Mouse (Mus musculus) gastrocnemius, postnatal 14 days (tissue): Measurements from ENCODE around the gene Resf1. TPM values are rescaled to one million over a fixed set of nuclear protein-coding genes. Genes with fewer than 3 reads are reported as not detected.
"Not testable (repeated sequence)": the region's sequence is repeated elsewhere in the genome, so short reads cannot be mapped to it uniquely, and the experiment has no call there.

Experiments used
- DNase-seq: peaks from one replicate; pipeline ENCODE4 v3.0.0; 2021; ENCODE audit warnings: mixed read lengths
- intact Hi-C: fragments of 180-260 bp; cut with DNase I; formaldehyde crosslinking; loops from one replicate; pipeline ENCODE4 v1.15.1; 2025; ENCODE audit warnings: low total_unique reads
- long read RNA-seq, 2 experiments: library from polyadenylated mRNA; stranded (forward); transcript quantifications; one replicate each; pipeline ENCODE4 v2.0.0; 2021
- total RNA-seq, 2 experiments: library from RNA; stranded (reverse); gene quantifications; 2 replicates each; pipeline ENCODE4 v1.2.3; 2021

Gene Resf1
- total RNA-seq: 10 to 100 TPM; 14.8 to 22.0 TPM
- long read RNA-seq, experiment 1, partial matches to known transcripts: 1 of 1 reads
- long read RNA-seq, experiment 1, other reads (novel, unspliced or antisense): 0 of 1 reads
- long read RNA-seq, experiment 2, partial matches to known transcripts: 0 of 2 reads
- long read RNA-seq, experiment 2, other reads (novel, unspliced or antisense): 2 of 2 reads

GRCm38 (mm10) chr6:149308956-149309932, at the start of gene Resf1:
Gene Resf1 (plus strand): TSS chr6:149309414.
- DNase-seq: peak; percentile 93
- intact Hi-C loops: no loop called here

GRCm38 (mm10) chr6:149260801-149261239, 48.4 kb upstream of the Resf1 start:
- intact Hi-C loops: no loop called here
- no peak for DNase-seq

- intact Hi-C loops: no loop called here
- no peak for DNase-seq
Measured at GRCm38 (mm10) chr6:149267951-149268350, 41.3 kb upstream of the Resf1 start.

GRCm38 (mm10) chr6:149278248-149278731, 30.9 kb upstream of the Resf1 start:
- no peak for DNase-seq
- intact Hi-C loops: no loop called here

- DNase-seq: no peak
- intact Hi-C loops: no loop called here
Measured at GRCm38 (mm10) chr6:149278866-149279265, 30.3 kb upstream of the Resf1 start.

GRCm38 (mm10) chr6:149280511-149280910, 28.7 kb upstream of the Resf1 start:
- intact Hi-C loops: no loop called here

GRCm38 (mm10) chr6:149288190-149288589, 21.0 kb upstream of the Resf1 start:
- DNase-seq, intact Hi-C loops: not testable (repeated sequence)

More at GRCm38 (mm10) chr6:149280511-149280910, 28.7 kb upstream of the Resf1 start:
- no peak for DNase-seq

- DNase-seq, intact Hi-C loops: not testable (repeated sequence)
Measured at GRCm38 (mm10) chr6:149303231-149303630, 6.0 kb upstream of the Resf1 start.

GRCm38 (mm10) chr6:149307092-149307491, 2.1 kb upstream of the Resf1 start:
- intact Hi-C loops: no loop called here
- DNase-seq: no peak

- intact Hi-C loops: no loop called here
- DNase-seq: no peak
Measured at GRCm38 (mm10) chr6:149307801-149308200, 1.4 kb upstream of the Resf1 start.

- no peak for DNase-seq
- intact Hi-C loops: no loop called here
Measured at GRCm38 (mm10) chr6:149310226-149310625, 1.0 kb downstream of the Resf1 start.

GRCm38 (mm10) chr6:149311044-149311443, 1.8 kb downstream of the Resf1 start:
- intact Hi-C loops: no loop called here
- DNase-seq: no peak

- DNase-seq: no peak
- intact Hi-C loops: no loop called here
Measured at GRCm38 (mm10) chr6:149311778-149312177, 2.6 kb downstream of the Resf1 start.

- DNase-seq: no peak
- intact Hi-C loops: no loop called here
Measured at GRCm38 (mm10) chr6:149312221-149312620, 3.0 kb downstream of the Resf1 start.

GRCm38 (mm10) chr6:149314918-149315317, 5.7 kb downstream of the Resf1 start:
- intact Hi-C loops: no loop called here
- no peak for DNase-seq

- intact Hi-C loops: no loop called here
- DNase-seq: no peak
Measured at GRCm38 (mm10) chr6:149323523-149324241, 14.5 kb downstream of the Resf1 start.

GRCm38 (mm10) chr6:149324242-149324633, 15.0 kb downstream of the Resf1 start:
- intact Hi-C loops: no loop called here

GRCm38 (mm10) chr6:149329071-149329470, 19.9 kb downstream of the Resf1 start:
- intact Hi-C loops: no loop called here
- DNase-seq: no peak

More at GRCm38 (mm10) chr6:149324242-149324633, 15.0 kb downstream of the Resf1 start:
- DNase-seq: no peak

- no peak for DNase-seq
Measured at GRCm38 (mm10) chr6:149330332-149330731, 21.1 kb downstream of the Resf1 start.

GRCm38 (mm10) chr6:149333036-149333435, 23.8 kb downstream of the Resf1 start:
- no peak for DNase-seq
- intact Hi-C loops: no loop called here

More at GRCm38 (mm10) chr6:149330332-149330731, 21.1 kb downstream of the Resf1 start:
- intact Hi-C loops: no loop called here
